Mouse (Mus musculus): ENCODE results near the gene Slc9a3r2. TPM values are rescaled to one million over a fixed set of nuclear protein-coding genes. Genes with fewer than 3 reads are reported as not detected.

Gene Slc9a3r2
- polyA plus RNA-seq (2015; fragmentation: Nextera tagmentation; extraction: Ambion mirVana), result 26.7 and 27.6 TPM in 2 replicates

GRCm38 (mm10) chr17:24650070-24650616 lies at the start of gene Slc9a3r2:
Gene Slc9a3r2 (minus strand): TSS chr17:24650327.
- Histone ChIP-seq H3K4me3 (peak within 1 kb of the TSS; percentile 58), H3K9me3 (no peaks in the 10 kb centered on the region), H3K36me3 (no peaks in the 10 kb centered on the region), H3K27ac (replicated peaks) (peak within 1 kb of the TSS; percentile 38; the same call in 1 of the 2 replicates), H3K4me1 (peaks cover 14% of the 10 kb centered on the region), H3K9ac (replicated peaks) (peak within 1 kb of the TSS; percentile 68), H3K27me3 (0 out of 2 replicates have a peak, but pooled peaks cover 12% of the 10 kb centered on the region), H3K4me2 (replicated peaks) (peak within 1 kb of the TSS; percentile 96)
- ATAC-seq (replicated peaks), result peak; percentile 63
- WGBS, result under 1% methylated on average over 36 of the region's 41 CpGs

- Histone ChIP-seq H3K27ac (replicated peaks) (no peak overlapping the region), H3K36me3 (peaks cover 38% of the 10 kb centered on the region), H3K4me3 (no peak overlapping the region), H3K4me2 (replicated peaks) (no peak overlapping the region), H3K9me3 (no peaks in the 10 kb centered on the region), H3K9ac (replicated peaks) (no peak overlapping the region), H3K27me3 (no peaks in the 10 kb centered on the region), H3K4me1 (peaks cover 20% of the 10 kb centered on the region)
- no peak for ATAC-seq (replicated peaks)
- 85% methylated on average over 2 of the region's 2 CpGs for WGBS
These were observed 49.3 kb upstream of the Slc9a3r2 start for GRCm38 (mm10) chr17:24699473-24699872.

- Histone ChIP-seq H3K27ac (replicated peaks) (no peak overlapping the region), H3K4me2 (replicated peaks) (no peak overlapping the region), H3K36me3 (peaks cover 33% of the 10 kb centered on the region), H3K9ac (replicated peaks) (no peak overlapping the region), H3K4me3 (no peak overlapping the region), H3K27me3 (no peaks in the 10 kb centered on the region), H3K4me1 (peaks cover 24% of the 10 kb centered on the region), H3K9me3 (no peaks in the 10 kb centered on the region)
- 70% methylated on average over 9 of the region's 9 CpGs for WGBS
- no peak for ATAC-seq (replicated peaks)
These were observed 48.6 kb upstream of the Slc9a3r2 start for GRCm38 (mm10) chr17:24698715-24699114.

GRCm38 (mm10) chr17:24697985-24698384 lies 47.9 kb upstream of the Slc9a3r2 start:
- H3K27ac ChIP-seq (replicated peaks), result no peak overlapping the region
- peaks cover 24% of the 10 kb centered on the region for H3K4me1 ChIP-seq
- H3K4me2 ChIP-seq (replicated peaks), result no peak overlapping the region
- H3K36me3 ChIP-seq, result peaks cover 34% of the 10 kb centered on the region
- no peak overlapping the region for H3K9ac ChIP-seq (replicated peaks)
- no peak overlapping the region for H3K4me3 ChIP-seq
- 19% methylated on average over 5 of the region's 5 CpGs for WGBS
- H3K9me3 ChIP-seq, result no peaks in the 10 kb centered on the region
- ATAC-seq (replicated peaks), result no peak
- H3K27me3 ChIP-seq, result no peaks in the 10 kb centered on the region

- Histone ChIP-seq H3K9me3 (no peaks in the 10 kb centered on the region), H3K4me1 (peaks cover 24% of the 10 kb centered on the region), H3K4me3 (peak within 1 kb of the TSS; percentile 77), H3K27me3 (no peaks in the 10 kb centered on the region), H3K4me2 (replicated peaks) (peak within 1 kb of the TSS; percentile 72), H3K9ac (replicated peaks) (peak within 1 kb of the TSS; percentile 86), H3K27ac (replicated peaks) (peak within 1 kb of the TSS; percentile 87), H3K36me3 (peaks cover 28% of the 10 kb centered on the region)
- under 1% methylated on average over 73 of the region's 76 CpGs for WGBS
- peak; percentile 91 for ATAC-seq (replicated peaks)
These were observed 46.0 kb upstream of the Slc9a3r2 start, which contains the start of the genes Gfer and Noxo1 for GRCm38 (mm10) chr17:24696011-24696697. Gene Gfer (minus strand): TSS chr17:24696156. Gene Noxo1 (plus strand): TSS chr17:24696234.

- peaks cover 21% of the 10 kb centered on the region for H3K36me3 ChIP-seq
- WGBS, result 7% methylated on average over 44 of the region's 51 CpGs
- H3K9me3 ChIP-seq, result no peaks in the 10 kb centered on the region
- no peaks in the 10 kb centered on the region for H3K27me3 ChIP-seq
- H3K4me2 ChIP-seq (replicated peaks), result peak overlapping the region; percentile 72
- H3K4me3 ChIP-seq, result peak overlapping the region; percentile 77
- H3K27ac ChIP-seq (replicated peaks), result peak overlapping the region; percentile 87
- peak overlapping the region; percentile 86 for H3K9ac ChIP-seq (replicated peaks)
- peaks cover 26% of the 10 kb centered on the region for H3K4me1 ChIP-seq
- ATAC-seq (replicated peaks), result peak; percentile 38
These were observed 45.3 kb upstream of the Slc9a3r2 start for GRCm38 (mm10) chr17:24695326-24696010.

- WGBS, result 89% methylated on average over 5 of the region's 5 CpGs
- Histone ChIP-seq H3K27ac (replicated peaks) (no peak overlapping the region), H3K9me3 (no peaks in the 10 kb centered on the region), H3K4me2 (replicated peaks) (no peak overlapping the region), H3K27me3 (peaks cover 13% of the 10 kb centered on the region), H3K36me3 (peaks cover 15% of the 10 kb centered on the region), H3K4me3 (no peak overlapping the region), H3K4me1 (peaks cover 51% of the 10 kb centered on the region), H3K9ac (replicated peaks) (no peak overlapping the region)
- ATAC-seq (replicated peaks), result no peak
These were observed 42.3 kb upstream of the Slc9a3r2 start for GRCm38 (mm10) chr17:24692385-24692784.

- H3K27ac ChIP-seq (replicated peaks), result peak within 1 kb of the TSS; percentile 90
- H3K4me2 ChIP-seq (replicated peaks), result peak within 1 kb of the TSS; percentile 79
- no peaks in the 10 kb centered on the region for H3K9me3 ChIP-seq
- peaks cover 15% of the 10 kb centered on the region for H3K36me3 ChIP-seq
- peak within 1 kb of the TSS; percentile 98 for H3K9ac ChIP-seq (replicated peaks)
- ATAC-seq (replicated peaks), result peak; percentile 59
- WGBS, result under 1% methylated on average over 53 of the region's 55 CpGs
- peaks cover 36% of the 10 kb centered on the region for H3K4me1 ChIP-seq
- H3K4me3 ChIP-seq, result peak within 1 kb of the TSS; percentile 96
- H3K27me3 ChIP-seq, result peaks cover 13% of the 10 kb centered on the region
These were observed 39.3 kb upstream of the Slc9a3r2 start, which contains the start of gene Syngr3 for GRCm38 (mm10) chr17:24689251-24690081. Gene Syngr3 (minus strand): TSS chr17:24689955.

- Histone ChIP-seq H3K27ac (replicated peaks) (no peak overlapping the region), H3K4me2 (replicated peaks) (peak overlapping the region; percentile 55), H3K9me3 (no peaks in the 10 kb centered on the region), H3K9ac (replicated peaks) (peak overlapping the region; percentile 23; the same call in 1 of the 2 replicates), H3K36me3 (peaks cover 7% of the 10 kb centered on the region), H3K4me1 (peaks cover 31% of the 10 kb centered on the region), H3K27me3 (peaks cover 13% of the 10 kb centered on the region), H3K4me3 (peak overlapping the region; percentile 96)
- ATAC-seq (replicated peaks), result no peak
- 18% methylated on average over 23 of the region's 23 CpGs for WGBS
These were observed 37.5 kb upstream of the Slc9a3r2 start for GRCm38 (mm10) chr17:24687599-24687998.

- H3K9me3 ChIP-seq, result no peaks in the 10 kb centered on the region
- H3K27me3 ChIP-seq, result peaks cover 13% of the 10 kb centered on the region
- ATAC-seq (replicated peaks), result no peak
- H3K4me1 ChIP-seq, result peaks cover 31% of the 10 kb centered on the region
- H3K4me3 ChIP-seq, result peak overlapping the region; percentile 96
- H3K36me3 ChIP-seq, result peaks cover 5% of the 10 kb centered on the region; the same call in 1 of the 2 replicates
- peak overlapping the region; percentile 55 for H3K4me2 ChIP-seq (replicated peaks)
- WGBS, result 2% methylated on average over 25 of the region's 25 CpGs
- H3K27ac ChIP-seq (replicated peaks), result no peak overlapping the region
- peak overlapping the region; percentile 23; the same call in 1 of the 2 replicates for H3K9ac ChIP-seq (replicated peaks)
These were observed 37.0 kb upstream of the Slc9a3r2 start for GRCm38 (mm10) chr17:24687146-24687595.

GRCm38 (mm10) chr17:24686514-24686913 lies 36.4 kb upstream of the Slc9a3r2 start:
- Histone ChIP-seq H3K4me1 (peaks cover 31% of the 10 kb centered on the region), H3K36me3 (peaks cover 6% of the 10 kb centered on the region), H3K27me3 (peaks cover 13% of the 10 kb centered on the region), H3K9me3 (no peaks in the 10 kb centered on the region), H3K4me3 (0 out of 2 replicates have a peak overlapping the region, but pooled peaks have one; percentile 3), H3K9ac (replicated peaks) (no peak overlapping the region), H3K4me2 (replicated peaks) (no peak overlapping the region; the same call in 1 of the 2 replicates), H3K27ac (replicated peaks) (no peak overlapping the region)
- no peak for ATAC-seq (replicated peaks)
- 36% methylated on average over 16 of the region's 16 CpGs for WGBS

All from forebrain, embryonic 15.5 days (tissue).